Mouse (Mus musculus): ENCODE measurements around the gene Gm49661. TPM values are rescaled to one million over a fixed set of nuclear protein-coding genes. Genes with fewer than 3 reads are reported as not detected.

Gene Gm49661
- polyA plus RNA-seq, 1 experiment, result not detected

DNA sequence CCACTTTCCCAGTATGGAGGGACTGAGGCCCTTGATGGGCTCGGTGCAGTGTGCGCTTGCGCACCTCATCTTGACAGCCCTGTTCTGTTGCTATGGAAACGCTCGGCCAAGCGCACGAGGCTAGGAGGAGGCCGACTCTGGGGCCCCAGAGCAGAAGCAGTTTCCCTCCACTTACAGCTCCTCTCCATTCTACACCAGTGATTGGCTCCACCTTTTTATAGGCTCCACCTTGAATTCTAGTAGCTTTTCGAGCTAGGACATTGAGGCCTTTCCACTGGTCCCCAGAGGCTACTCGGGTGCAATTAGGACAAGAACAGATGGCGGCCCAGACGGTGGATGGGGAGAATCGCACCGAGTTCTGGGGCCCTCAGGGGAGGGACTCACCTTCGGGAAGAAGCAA lies 34.4 kb downstream of the Gm49661 start:
- TF ChIP-seq GATA1 (IDR thresholded peaks at IDR 0.05; ENCODE audit: low read length), result no peak

DNA sequence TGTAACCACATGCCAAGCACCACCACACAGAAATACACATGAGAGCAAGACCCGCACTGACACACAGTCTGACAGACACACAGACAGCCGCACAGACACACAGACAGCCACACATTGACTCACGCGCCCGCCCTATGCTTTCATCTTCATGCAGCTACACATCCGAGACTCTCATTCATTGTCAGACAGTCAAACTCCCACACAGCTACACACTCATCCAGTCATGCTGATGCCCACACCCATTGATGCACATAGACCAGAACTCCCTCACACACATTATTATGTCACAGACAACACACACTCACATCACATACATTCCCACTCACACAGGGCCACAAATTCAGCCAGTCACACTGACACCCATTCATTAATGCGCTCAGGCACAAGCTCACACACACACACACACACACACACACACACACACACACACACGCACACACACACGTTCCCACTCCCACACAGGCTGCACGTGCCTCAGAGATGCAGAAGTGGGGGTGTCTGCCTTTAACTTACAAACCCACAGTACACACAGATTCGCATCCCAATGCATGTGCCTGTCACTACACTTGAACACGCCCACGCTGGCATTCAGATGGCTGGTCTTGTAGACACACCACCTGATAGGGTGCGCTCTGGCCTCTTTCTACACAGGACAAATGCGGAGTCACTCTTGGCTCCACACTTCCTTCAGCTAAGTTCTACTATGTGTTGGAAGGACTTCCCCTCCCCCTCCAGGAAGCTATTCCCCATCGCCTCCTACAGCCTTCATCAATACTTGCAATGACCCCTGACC lies 35.3 kb downstream of the Gm49661 start:
- TF ChIP-seq GATA1 (IDR thresholded peaks at IDR 0.05; ENCODE audit: low read length), result no peak

- no peak for TF ChIP-seq GATA1 (IDR thresholded peaks at IDR 0.05; ENCODE audit: low read length)
These were observed 38.7 kb downstream of the Gm49661 start for GRCm38 (mm10) chr8:84930582-84930981.

DNA sequence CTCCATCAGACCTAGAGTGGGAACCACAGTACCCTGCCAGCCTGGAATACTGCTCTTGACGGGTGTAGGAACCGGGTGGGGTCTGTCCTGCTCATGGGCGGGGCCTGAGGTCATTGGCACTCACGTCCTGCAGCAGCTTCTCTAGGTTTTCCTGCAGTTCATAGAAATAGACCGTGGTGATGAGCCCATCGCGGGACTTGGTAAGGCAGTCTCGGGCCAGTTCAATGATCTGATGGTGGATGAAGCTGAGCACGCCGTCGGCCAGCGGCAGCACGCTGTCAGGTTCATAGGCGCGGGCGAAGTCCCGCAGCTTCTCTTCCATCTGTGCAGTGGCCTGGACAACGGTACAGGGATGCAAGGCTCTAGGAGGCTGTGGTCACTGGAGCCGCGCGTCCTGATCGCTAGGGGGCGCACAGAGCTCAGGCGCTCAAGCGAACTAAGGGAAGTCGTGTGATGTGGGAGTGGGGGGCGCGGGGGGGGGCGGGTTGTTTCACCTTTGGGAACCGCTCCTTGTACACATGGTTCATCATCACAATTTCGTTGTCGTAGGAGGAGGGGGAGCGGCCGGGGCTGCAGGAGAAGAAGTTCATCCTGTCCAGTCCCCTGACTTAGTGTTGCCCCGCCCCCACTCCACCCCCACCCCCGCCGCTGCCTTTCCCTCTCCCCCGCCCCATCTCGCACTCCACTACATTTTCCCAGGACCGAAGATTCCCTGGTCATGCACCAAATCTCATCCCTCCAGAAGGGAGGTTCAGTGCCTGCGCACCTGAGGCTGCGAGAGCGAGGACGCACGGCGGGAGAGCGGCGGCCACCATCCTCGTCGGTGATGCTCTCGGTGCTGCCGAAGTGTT lies 40.6 kb downstream of the Gm49661 start:
- no peak for TF ChIP-seq GATA1 (IDR thresholded peaks at IDR 0.05; ENCODE audit: low read length)

DNA sequence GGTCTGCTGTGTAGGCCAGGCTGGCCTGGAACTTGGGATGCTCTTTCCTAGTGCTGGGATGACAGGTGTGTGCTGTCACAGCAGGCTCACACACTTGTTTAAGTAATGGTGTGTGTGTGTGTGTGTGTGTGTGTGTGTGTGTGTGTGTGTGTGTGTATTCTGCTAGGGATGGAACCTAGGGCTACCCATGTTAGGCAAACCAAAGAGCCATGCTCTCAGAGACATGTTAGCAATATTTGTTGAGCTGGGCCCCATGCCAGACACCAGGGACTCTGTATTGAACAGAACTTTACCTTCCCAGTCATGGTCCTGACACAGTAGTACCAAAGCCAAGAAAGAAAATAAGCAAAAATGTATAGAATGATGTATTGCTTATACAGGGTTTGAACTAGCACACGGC lies 41.7 kb downstream of the Gm49661 start:
- no peak for TF ChIP-seq GATA1 (IDR thresholded peaks at IDR 0.05; ENCODE audit: low read length)

- TF ChIP-seq GATA1 (IDR thresholded peaks at IDR 0.05; ENCODE audit: low read length), result no peak
These were observed 43.7 kb downstream of the Gm49661 start for GRCm38 (mm10) chr8:84925557-84925956.

- no peak for TF ChIP-seq GATA1 (IDR thresholded peaks at IDR 0.05; ENCODE audit: low read length)
These were observed 47.6 kb downstream of the Gm49661 start for GRCm38 (mm10) chr8:84921596-84921995.

DNA sequence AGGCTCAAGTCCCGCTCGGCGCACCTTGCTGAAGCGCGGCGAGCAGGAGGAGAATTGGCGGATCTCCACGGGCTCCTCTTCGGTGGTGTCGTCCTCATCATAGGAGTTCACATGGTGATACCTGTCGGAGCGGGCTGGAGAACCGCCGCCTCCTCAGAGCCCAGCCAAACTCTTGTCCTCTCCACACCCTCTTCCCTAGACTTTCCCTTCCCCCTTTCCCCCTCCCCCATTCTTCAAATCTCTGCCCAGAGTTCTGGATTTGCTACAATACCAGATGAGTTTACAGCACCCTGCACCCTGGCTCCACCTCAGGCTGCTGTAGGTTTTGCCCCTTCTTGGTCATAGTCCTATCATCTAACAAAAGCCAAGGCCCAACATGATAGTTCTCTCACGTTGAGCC lies 50.6 kb downstream of the Gm49661 start:
- TF ChIP-seq GATA1 (IDR thresholded peaks at IDR 0.05; ENCODE audit: low read length), result no peak

- TF ChIP-seq GATA1 (IDR thresholded peaks at IDR 0.05; ENCODE audit: low read length), result no peak
These were observed 51.5 kb downstream of the Gm49661 start for GRCm38 (mm10) chr8:84917781-84918180.

Other genes starting within 250 kb of the Gm49661 start
- 17.8 and 20.7 TPM in 2 replicates for gene G430095P16Rik, start 246.4 kb downstream of the Gm49661 start, polyA plus RNA-seq (2012)
- 16.4 and 17.8 TPM in 2 replicates for gene Nfix, start 169.1 kb downstream of the Gm49661 start, polyA plus RNA-seq (2012)
- 1.6 and 1.7 TPM in 2 replicates for gene Dand5, start 146.6 kb downstream of the Gm49661 start, polyA plus RNA-seq (2012)
- 88.2 and 112 TPM in 2 replicates for gene Gadd45gip1, start 137.9 kb downstream of the Gm49661 start, polyA plus RNA-seq (2012)
- gene Rad23a, start 128.8 kb downstream of the Gm49661 start, polyA plus RNA-seq (2012), result 615 and 707 TPM in 2 replicates
- gene Calr, start 122.5 kb downstream of the Gm49661 start, polyA plus RNA-seq (2012), result 315 and 318 TPM in 2 replicates
- gene Farsa, start 112.4 kb downstream of the Gm49661 start, polyA plus RNA-seq (2012), result 149 and 179 TPM in 2 replicates
- gene Syce2, start 97.3 kb downstream of the Gm49661 start, polyA plus RNA-seq (2012), result 77.8 and 102 TPM in 2 replicates
- gene Gcdh, start 75.5 kb downstream of the Gm49661 start, polyA plus RNA-seq (2012), result 89.9 and 98.4 TPM in 2 replicates
- 371 and 477 TPM in 2 replicates for gene Klf1, start 67.5 kb downstream of the Gm49661 start, polyA plus RNA-seq (2012)
- 25.4 and 75.0 TPM in 2 replicates for gene Dnase2a, start 60.9 kb downstream of the Gm49661 start, polyA plus RNA-seq (2012)
- gene Mast1, start 32.1 kb downstream of the Gm49661 start, polyA plus RNA-seq (2012), result 0.46 and 0.50 TPM in 2 replicates
- gene Rtbdn, start 22.4 kb downstream of the Gm49661 start, polyA plus RNA-seq (2012), result not detected in 2 replicates
- gene Prdx2, start 154 bp upstream of the Gm49661 start, polyA plus RNA-seq (2012), result 29.7 and 136 TPM in 2 replicates
- gene Rnaseh2a, start 334 bp upstream of the Gm49661 start, polyA plus RNA-seq (2012), result 725 and 803 TPM in 2 replicates
- 68.1 and 95.2 TPM in 2 replicates for gene Junb, start 9.3 kb upstream of the Gm49661 start, polyA plus RNA-seq (2012)
- 10.7 and 11.9 TPM in 2 replicates for gene Hook2, start 21.2 kb upstream of the Gm49661 start, polyA plus RNA-seq (2012)
- gene Best2, start 45.1 kb upstream of the Gm49661 start, polyA plus RNA-seq (2012), result 0.03 TPM in 2 replicates
- gene Asna1, start 55.8 kb upstream of the Gm49661 start, polyA plus RNA-seq (2012), result 97.2 and 187 TPM in 2 replicates
- gene Trir, start 57.4 kb upstream of the Gm49661 start, polyA plus RNA-seq (2012), result 299 and 448 TPM in 2 replicates
- 17.1 and 25.1 TPM in 2 replicates for gene Tnpo2, start 67.5 kb upstream of the Gm49661 start, polyA plus RNA-seq (2012)
- 24.7 and 27.7 TPM in 2 replicates for gene Fbxw9, start 90.6 kb upstream of the Gm49661 start, polyA plus RNA-seq (2012)
- 1.1 and 1.3 TPM in 2 replicates for gene Gm5741, start 98.5 kb upstream of the Gm49661 start, polyA plus RNA-seq (2012)
- gene Dhps, start 102.3 kb upstream of the Gm49661 start, polyA plus RNA-seq (2012), result 35.9 and 40.4 TPM in 2 replicates
- 4.1 and 22.5 TPM in 2 replicates for gene Wdr83os, start 111.3 kb upstream of the Gm49661 start, polyA plus RNA-seq (2012)
- gene Wdr83, start 111.9 kb upstream of the Gm49661 start, polyA plus RNA-seq (2012), result 18.1 and 45.7 TPM in 2 replicates
- gene Man2b1, start 113.8 kb upstream of the Gm49661 start, polyA plus RNA-seq (2012), result 9.5 and 11.4 TPM in 2 replicates
- gene Zfp791, start 153.7 kb upstream of the Gm49661 start, polyA plus RNA-seq (2012), result not detected in 2 replicates
- not detected in 2 replicates for gene Cks1brt, start 182.5 kb upstream of the Gm49661 start, polyA plus RNA-seq (2012)